Mouse (Mus musculus) cerebellum, postnatal 36 days (tissue): ENCODE data around the gene Thoc7.

Experiments
- DNase-seq, 2 experiments: peaks; one replicate each; pipeline ENCODE4 v3.0.0; 2021 to 2022; ENCODE audit warnings: mixed read lengths in 2 of 2

Gene Thoc7

GRCm38 (mm10) chr14:13933290-13934051 is 28.2 kb downstream of the Thoc7 start:
- no peak for DNase-seq

GRCm38 (mm10) chr14:13917630-13918029 is 44.0 kb downstream of the Thoc7 start:
- DNase-seq, result peak; percentile 40 to 69

- DNase-seq, result no peak
Measured at GRCm38 (mm10) chr14:13917208-13917607, 44.4 kb downstream of the Thoc7 start.

- DNase-seq, result no peak
Measured at GRCm38 (mm10) chr14:13915207-13915606, 46.4 kb downstream of the Thoc7 start.

GRCm38 (mm10) chr14:13914387-13915082 is 47.1 kb downstream of the Thoc7 start, which contains the start of gene Gm281:
Gene Gm281 (minus strand): TSS chr14:13914478.
- no peak for DNase-seq

GRCm38 (mm10) chr14:13910148-13910547 is 51.5 kb downstream of the Thoc7 start:
- DNase-seq, result no peak

GRCm38 (mm10) chr14:13907145-13907544 is 54.5 kb downstream of the Thoc7 start:
- DNase-seq, result no peak

- DNase-seq, result no peak
Measured at GRCm38 (mm10) chr14:13906461-13906860, 55.2 kb downstream of the Thoc7 start.

- DNase-seq, result peak; percentile 34 to 61
Measured at GRCm38 (mm10) chr14:13901611-13902067, 60.0 kb downstream of the Thoc7 start.
